Comparison of ENCODE assay signal across 8 mouse cellular contexts in genomic region chr4:134930684-134931481, GRCm38 (mm10). TPM values are rescaled to one million over a fixed set of nuclear protein-coding genes. Genes with fewer than 3 reads are reported as not detected.
DNase-seq lines count a peak whose midpoint lies in the region; ATAC-seq lines count a peak whose summit lies in the region.

Syf2 (plus strand) TSS chr4:134930898.

- H3K9me3 ChIP-seq in hindbrain, embryonic 15.5 days = no peaks in the 10 kb centered on the region

- peak within 1 kb of the TSS; percentile 69 for H3K9ac ChIP-seq in hindbrain, embryonic 15.5 days

- peak within 1 kb of the TSS; percentile 88 for H3K4me3 ChIP-seq in hindbrain, embryonic 15.5 days

- H3K27me3 ChIP-seq in hindbrain, embryonic 15.5 days = no peaks in the 10 kb centered on the region

- H3K4me1 ChIP-seq in hindbrain, embryonic 15.5 days (replicated peaks) = peaks cover 27% of the 10 kb centered on the region

- H3K27ac ChIP-seq in hindbrain, embryonic 15.5 days (replicated peaks) = peak within 1 kb of the TSS; percentile 83

- DNase-seq in R1 (ENCODE audit: low read depth, low spot score) = peak; percentile 98
- DNase-seq in cerebellum, postnatal 25 days = peak; percentile 96 to 98
- peak; percentile 92 to 97 for DNase-seq in frontal cortex, postnatal 36 days (ENCODE audit: low spot score in 2 of 2)
- peak; percentile 89 for DNase-seq in left cerebral cortex, adult 11 months (ENCODE audit: low spot score)
- peak; percentile 96 to 97 for DNase-seq in lung, postnatal 4 days
- peak; percentile 95 for DNase-seq in retina, postnatal 7 days (ENCODE audit: low read depth, low spot score)
- peak; percentile 79 for DNase-seq in urinary bladder, adult 2 months (ENCODE audit: low spot score)

- peak; percentile 96 for ATAC-seq in hindbrain, embryonic 15.5 days (ENCODE audit: low FRiP score, low read depth)

- H3K36me3 ChIP-seq in hindbrain, embryonic 15.5 days = peaks cover 45% of the 10 kb centered on the region

- WGBS in hindbrain, embryonic 15.5 days = under 1% methylated on average over 66 of the region's 68 CpGs

- H3K4me2 ChIP-seq in hindbrain, embryonic 15.5 days = peak within 1 kb of the TSS; percentile 83

RNA-seq across cellular contexts. Expression of gene Syf2, which starts in this region (rescaled TPM):
- 57.2 and 62.7 TPM in 2 replicates for polyA plus RNA-seq in hindbrain, embryonic 15.5 days (2015; fragmentation: Nextera tagmentation; extraction: Ambion mirVana)
- polyA plus RNA-seq in urinary bladder, adult 2 months (2012; rRNA removed) = 98.8 and 107 TPM in 2 replicates

Comparison
In these comparisons a context has a peak if more than half of its experiments do, and no peak if none do; other contexts are left out.
1. Peak in every context shown above with its lines: DNase-seq, ATAC-seq, H3K4me3 ChIP-seq and H3K27ac ChIP-seq.